16 mouse cellular contexts compared by ENCODE assay signal in the genomic region with DNA sequence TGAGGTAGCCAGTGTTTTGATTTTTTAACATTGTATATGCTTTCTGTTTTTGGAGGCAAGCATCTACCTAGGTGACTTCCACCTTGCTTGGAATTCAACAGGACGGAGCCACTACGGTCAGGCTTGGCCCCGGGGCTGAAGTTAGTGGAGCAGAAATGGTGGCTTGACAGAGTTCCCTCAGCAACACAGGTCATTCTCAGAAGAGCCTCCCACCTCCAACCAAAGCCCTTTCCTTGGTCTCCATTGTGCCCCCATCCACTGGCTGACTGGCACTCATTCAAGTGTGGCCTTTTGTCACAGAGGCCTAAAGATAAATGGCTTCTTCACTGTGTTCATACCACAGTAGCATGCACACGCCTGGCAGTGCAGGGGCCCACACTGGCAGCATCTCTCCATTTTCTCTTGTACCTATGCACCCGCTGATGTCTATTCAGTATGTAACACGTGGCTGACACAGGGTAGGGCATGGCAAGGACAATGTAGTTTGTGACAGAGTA.
"Had no signal": no experiment of that assay in that cellular context is flagged by ENCODE, and none has a peak within 500 bp of the region (broad histone marks: within the 10 kb centered on the region; RNA-seq: fewer than 3 reads in every experiment).

No protein-coding gene starts in this region.

- H3K4me1 ChIP-seq: lung, embryonic 15.5 days; megakaryocyte, embryonic 14.5 days; midbrain, embryonic 13.5 days; midbrain, embryonic 15.5 days; neural tube, embryonic 12.5 days; stomach, embryonic 15.5 days had no signal

- H3K27ac ChIP-seq: lung, embryonic 15.5 days; macrophage; midbrain, embryonic 13.5 days; midbrain, embryonic 15.5 days; neural tube, embryonic 12.5 days; stomach, embryonic 15.5 days; stomach, postnatal 0 days had no signal

- DNase-seq: lung, postnatal 14 days; lung, postnatal 36 days; right cerebral cortex, postnatal 14 days; thymus, adult 2 months; thymus, postnatal 25 days; thymus, postnatal 4 days had no signal

- H3K9ac ChIP-seq: lung, embryonic 15.5 days; midbrain, embryonic 13.5 days; midbrain, embryonic 15.5 days; neural tube, embryonic 12.5 days; stomach, embryonic 15.5 days had no signal

- H3K9me3 ChIP-seq: lung, embryonic 15.5 days; midbrain, embryonic 13.5 days; midbrain, embryonic 15.5 days; neural tube, embryonic 12.5 days; stomach, embryonic 15.5 days had no signal

- H3K4me2 ChIP-seq: lung, embryonic 15.5 days; midbrain, embryonic 11.5 days; midbrain, embryonic 13.5 days; midbrain, embryonic 15.5 days; neural tube, embryonic 12.5 days; stomach, embryonic 15.5 days had no signal

- H3K36me3 ChIP-seq: lung, embryonic 15.5 days; midbrain, embryonic 13.5 days; midbrain, embryonic 15.5 days; neural tube, embryonic 12.5 days; stomach, embryonic 15.5 days had no signal

- ATAC-seq: lung, postnatal 0 days; midbrain, embryonic 13.5 days; midbrain, embryonic 15.5 days had no signal

- H3K27me3 ChIP-seq: lung, embryonic 15.5 days; megakaryocyte, embryonic 14.5 days; midbrain, embryonic 13.5 days; midbrain, embryonic 15.5 days; neural tube, embryonic 12.5 days; stomach, embryonic 15.5 days had no signal

- H3K4me3 ChIP-seq: lung, embryonic 15.5 days; megakaryocyte, embryonic 14.5 days; midbrain, embryonic 13.5 days; midbrain, embryonic 15.5 days; neural tube, embryonic 12.5 days; stomach, embryonic 15.5 days had no signal
